Mouse (Mus musculus): ENCODE data around the gene Gja1. TPM values are rescaled to one million over a fixed set of nuclear protein-coding genes. Genes with fewer than 3 reads are reported as not detected.

Gene Gja1
- total and polyA plus RNA-seq, 3 experiments: 26.0 to 45.0 (median 31.2) TPM

DNA sequence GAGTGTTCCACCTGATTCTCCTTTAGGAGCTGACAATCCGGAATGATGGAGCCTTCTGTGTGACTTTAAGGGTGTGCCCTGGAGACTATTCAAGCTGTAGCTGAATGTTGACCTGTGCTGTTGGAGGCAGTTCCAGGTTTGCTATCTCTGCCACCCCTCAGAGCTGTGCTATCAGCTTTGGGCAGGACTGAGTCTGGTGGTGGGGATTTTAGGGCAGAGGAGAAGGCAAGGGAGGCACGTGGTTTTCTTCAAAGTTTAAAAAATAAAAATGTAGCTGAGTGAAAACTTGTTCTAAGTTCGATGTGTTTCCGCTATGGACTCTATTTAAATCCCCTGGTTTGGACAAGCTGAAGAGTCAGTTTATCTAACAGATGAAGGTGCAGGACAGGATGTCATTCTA is 62.5 kb downstream of the Gja1 start:
- no peak overlapping the region for H3K4me3 ChIP-seq (replicated peaks in 1 of 3; ENCODE audit: low read depth in 2 of 3, low read length in 2 of 3, poor library complexity in 1 of 3)
- in situ Hi-C loops (cut with MboI; ENCODE audit: low pct_ligation_motif_present, low pct_unique_long_range_greater_than_20kb, low sequenced_read_pairs) (no loop called here), dilution Hi-C loops (cut with MboI; ENCODE audit: extremely low pct_ligation_motif_present, extremely low pct_unique_long_range_greater_than_20kb, low sequenced_read_pairs) (no loop called here)
- H3K27ac ChIP-seq (ENCODE audit: insufficient read depth, low read depth): no peak overlapping the region
- no peak overlapping the region for H3K4me2 ChIP-seq (ENCODE audit: insufficient read depth, low read depth, poor library complexity, severe bottlenecking)
- H3K79me2 ChIP-seq (replicated peaks; ENCODE audit: control insufficient read depth, extremely low read depth, insufficient read depth, poor library complexity, severe bottlenecking): no peaks in the 10 kb centered on the region; the same call in 1 of the 2 replicates
- DNase-seq (ENCODE audit: extremely low read depth): no peak
- no peaks in the 10 kb centered on the region for H3K9me3 ChIP-seq (replicated peaks; ENCODE audit: low read length)
- H3K4me1 ChIP-seq (ENCODE audit: control insufficient read depth in 1 of 2, insufficient read depth in 2 of 2): no peaks in the 10 kb centered on the region
- H3K27me3 ChIP-seq (replicated peaks): no peaks in the 10 kb centered on the region
- TF ChIP-seq ZC3H11A (IDR thresholded peaks at IDR 0.05; ENCODE audit: low read depth, low read length) (no peak), PAX5 (IDR thresholded peaks at IDR 0.05; ENCODE audit: low read length) (no peak), POLR2AphosphoS2 (IDR thresholded peaks at IDR 0.05; ENCODE audit: low read depth, low read length) (no peak), ZNF384 (IDR thresholded peaks at IDR 0.05; ENCODE audit: low read depth, low read length) (no peak), ETS1 (conservative IDR thresholded peaks at IDR 0.05; ENCODE audit: low read depth, low read length) (no peak), JUN (IDR thresholded peaks at IDR 0.05; ENCODE audit: insufficient read depth, low read depth, low read length) (no peak), MYC (IDR thresholded peaks at IDR 0.05; ENCODE audit: low read depth, low read length) (no peak), BHLHE40 (IDR thresholded peaks at IDR 0.05; ENCODE audit: low read depth, low read length) (no peak)
- H3K9ac ChIP-seq (ENCODE audit: insufficient read depth, low read depth): no peak overlapping the region
- H3K36me3 ChIP-seq (replicated peaks in 1 of 2; ENCODE audit: control insufficient read depth in 1 of 2, insufficient read depth in 1 of 2, low read length in 1 of 2): no peaks in the 10 kb centered on the region

- in situ Hi-C loops (cut with MboI; ENCODE audit: low pct_ligation_motif_present, low pct_unique_long_range_greater_than_20kb, low sequenced_read_pairs): no loop called here
- no peak for DNase-seq (ENCODE audit: extremely low read depth)
Measured at GRCm38 (mm10) chr10:56444457-56444856, 67.3 kb downstream of the Gja1 start.

DNA sequence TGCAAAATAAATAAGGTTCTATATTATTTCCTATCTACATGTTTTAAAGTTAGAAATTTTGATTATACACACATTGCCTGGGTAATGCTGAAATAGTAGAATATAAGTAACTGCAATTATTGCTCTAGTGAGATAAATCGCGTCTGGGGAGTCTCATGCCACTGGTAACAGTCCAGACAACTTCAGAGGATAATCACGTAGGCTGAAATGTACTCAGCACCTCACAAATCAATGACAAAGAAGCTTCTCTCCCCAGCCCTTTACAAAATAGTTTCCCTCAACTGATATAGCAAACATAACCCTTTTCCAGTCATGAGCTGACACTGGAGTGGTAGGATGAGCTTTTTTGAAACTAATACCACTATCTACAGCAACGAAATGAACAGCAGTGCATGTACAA is 71.9 kb downstream of the Gja1 start:
- no peaks in the 10 kb centered on the region for H3K36me3 ChIP-seq (replicated peaks in 1 of 2; ENCODE audit: control insufficient read depth in 1 of 2, insufficient read depth in 1 of 2, low read length in 1 of 2)
- no peak overlapping the region for H3K4me2 ChIP-seq (ENCODE audit: insufficient read depth, low read depth, poor library complexity, severe bottlenecking)
- no peak for TF ChIP-seq CHD1 (IDR thresholded peaks at IDR 0.05; ENCODE audit: low read depth, low read length)
- TF ChIP-seq MXI1 (IDR thresholded peaks at IDR 0.05; ENCODE audit: low read depth, low read length): no peak
- no peak for TF ChIP-seq JUND (conservative IDR thresholded peaks at IDR 0.05; ENCODE audit: low read depth, low read length)
- no peaks in the 10 kb centered on the region for H3K27me3 ChIP-seq (replicated peaks)
- H3K9me3 ChIP-seq (replicated peaks; ENCODE audit: low read length): no peaks in the 10 kb centered on the region
- no peak for DNase-seq (ENCODE audit: extremely low read depth)
- H3K4me3 ChIP-seq (replicated peaks in 1 of 3; ENCODE audit: low read depth in 2 of 3, low read length in 2 of 3, poor library complexity in 1 of 3): no peak overlapping the region
- no peak overlapping the region for H3K27ac ChIP-seq (ENCODE audit: insufficient read depth, low read depth)
- no peaks in the 10 kb centered on the region for H3K4me1 ChIP-seq (ENCODE audit: control insufficient read depth in 1 of 2, insufficient read depth in 2 of 2)
- in situ Hi-C loops (cut with MboI; ENCODE audit: low pct_ligation_motif_present, low pct_unique_long_range_greater_than_20kb, low sequenced_read_pairs): no loop called here
- no peak overlapping the region for H3K9ac ChIP-seq (ENCODE audit: insufficient read depth, low read depth)
- dilution Hi-C loops (cut with MboI; ENCODE audit: extremely low pct_ligation_motif_present, extremely low pct_unique_long_range_greater_than_20kb, low sequenced_read_pairs): no loop called here
- H3K79me2 ChIP-seq (replicated peaks; ENCODE audit: control insufficient read depth, extremely low read depth, insufficient read depth, poor library complexity, severe bottlenecking): no peaks in the 10 kb centered on the region

More at GRCm38 (mm10) chr10:56444457-56444856, 67.3 kb downstream of the Gja1 start:
- Histone ChIP-seq H3K79me2 (replicated peaks; ENCODE audit: control insufficient read depth, extremely low read depth, insufficient read depth, poor library complexity, severe bottlenecking) (no peaks in the 10 kb centered on the region; the same call in 1 of the 2 replicates), H3K27me3 (replicated peaks) (no peaks in the 10 kb centered on the region), H3K36me3 (replicated peaks in 1 of 2; ENCODE audit: control insufficient read depth in 1 of 2, insufficient read depth in 1 of 2, low read length in 1 of 2) (no peaks in the 10 kb centered on the region), H3K4me1 (ENCODE audit: control insufficient read depth in 1 of 2, insufficient read depth in 2 of 2) (no peaks in the 10 kb centered on the region), H3K4me3 (replicated peaks in 1 of 3; ENCODE audit: low read depth in 2 of 3, low read length in 2 of 3, poor library complexity in 1 of 3) (no peak overlapping the region), H3K9ac (ENCODE audit: insufficient read depth, low read depth) (no peak overlapping the region), H3K27ac (ENCODE audit: insufficient read depth, low read depth) (no peak overlapping the region), H3K4me2 (ENCODE audit: insufficient read depth, low read depth, poor library complexity, severe bottlenecking) (no peak overlapping the region), H3K9me3 (replicated peaks; ENCODE audit: low read length) (no peaks in the 10 kb centered on the region)
- no peak for TF ChIP-seq NELFE (IDR thresholded peaks at IDR 0.05; ENCODE audit: low read depth, low read length)
- no peak for TF ChIP-seq ZC3H11A (IDR thresholded peaks at IDR 0.05; ENCODE audit: low read depth, low read length)
- TF ChIP-seq BHLHE40 (IDR thresholded peaks at IDR 0.05; ENCODE audit: low read depth, low read length): no peak
- no peak for TF ChIP-seq USF2 (conservative IDR thresholded peaks at IDR 0.05; ENCODE audit: low read depth, low read length)
- dilution Hi-C loops (cut with MboI; ENCODE audit: extremely low pct_ligation_motif_present, extremely low pct_unique_long_range_greater_than_20kb, low sequenced_read_pairs): no loop called here

Other genes starting within 250 kb of the Gja1 start
- gene Tbc1d32, start 148.6 kb upstream of the Gja1 start, total RNA-seq (2012; rRNA removed): 3.5 and 4.4 TPM in 2 replicates
- 5.9 and 7.1 TPM in 2 replicates for gene Tbc1d32, start 148.6 kb upstream of the Gja1 start, total RNA-seq (2014; rRNA removed)
- gene Tbc1d32, start 148.6 kb upstream of the Gja1 start, polyA plus RNA-seq (2012; ENCODE audit: insufficient read length, low read depth): 4.4 and 4.6 TPM in 2 replicates

Data from CH12.LX (cell line).